Mouse (Mus musculus) megakaryocyte, embryonic 14.5 days (primary cell): Measurements from ENCODE around the gene Slc16a10.

Experiments
- FLI1 ChIP-seq: IDR thresholded peaks from 2 replicates; pipeline ENCODE4 v1.6.1; 2012; ENCODE audit warnings: low read length, inconsistent platforms, mixed read lengths
- GATA1 ChIP-seq: IDR thresholded peaks from 3 replicates; pipeline ENCODE4 v1.6.1; 2012; ENCODE audit warnings: mixed read lengths, low read length, inconsistent platforms, borderline replicate concordance

DNA sequence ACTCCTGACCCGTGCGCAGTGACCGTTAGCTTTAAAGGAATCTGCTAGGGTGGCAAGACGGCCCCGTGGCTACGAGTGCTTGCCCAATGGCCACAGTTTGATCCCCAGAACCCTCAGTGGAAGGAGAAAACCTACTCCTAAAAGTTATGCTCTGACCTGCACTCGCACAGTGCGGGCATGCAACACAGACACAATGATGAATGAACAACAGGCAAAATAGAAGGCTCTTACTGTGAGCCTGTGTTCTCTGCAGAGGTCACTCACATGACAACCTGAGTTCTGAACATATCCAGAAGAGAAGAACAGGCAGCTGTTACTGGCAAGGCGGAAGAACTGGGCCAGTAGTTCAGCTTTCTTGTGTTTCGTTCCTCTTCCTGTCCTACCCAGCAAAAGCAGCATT is 73.5 kb downstream of the Slc16a10 start:
- TF ChIP-seq FLI1: no peak
- no peak for TF ChIP-seq GATA1
